Mouse (Mus musculus) embryonic facial prominence, embryonic 14.5 days (tissue): Measurements from ENCODE around the gene Prcc. TPM values are rescaled to one million over a fixed set of nuclear protein-coding genes. Genes with fewer than 3 reads are reported as not detected.

Experiments used
- polyA plus RNA-seq: library from polyadenylated mRNA; unstranded; fragments of >200 nt; fragmentation: Nextera tagmentation; extraction: Ambion mirVana; gene quantifications from 2 replicates; pipeline ENCODE4 v1.2.1, GENCODE M21; 2014

Prcc gene
- polyA plus RNA-seq, 1 experiment from 2014 or later = 13.5 TPM

Other genes starting within 250 kb of the Prcc start
- 0.60 and 1.5 TPM in 2 replicates for gene Lrrc71, start 137.0 kb downstream of the Prcc start, polyA plus RNA-seq
- 16.2 and 19.5 TPM in 2 replicates for gene Ntrk1, start 90.4 kb downstream of the Prcc start, polyA plus RNA-seq
- 1.2 and 1.6 TPM in 2 replicates for gene Insrr, start 88.7 kb downstream of the Prcc start, polyA plus RNA-seq
- gene Pear1, start 61.3 kb downstream of the Prcc start, polyA plus RNA-seq = 26.7 and 29.6 TPM in 2 replicates
- gene Sh2d2a, start 38.9 kb downstream of the Prcc start, polyA plus RNA-seq = 0.08 TPM in 1 of 2 replicates, not detected in the other
- gene Hdgf, start 20.7 kb upstream of the Prcc start, polyA plus RNA-seq = 205 and 217 TPM in 2 replicates
- gene Mrpl24, start 33.9 kb upstream of the Prcc start, polyA plus RNA-seq = 64.8 and 66.6 TPM in 2 replicates
- gene Isg20l2, start 44.7 kb upstream of the Prcc start, polyA plus RNA-seq = 20.9 and 22.9 TPM in 2 replicates
- 12.8 and 13.3 TPM in 2 replicates for gene Rrnad1, start 45.1 kb upstream of the Prcc start, polyA plus RNA-seq
- gene Crabp2, start 63.1 kb upstream of the Prcc start, polyA plus RNA-seq = 145 and 175 TPM in 2 replicates
- 36.4 and 40.5 TPM in 2 replicates for gene Nes, start 85.5 kb upstream of the Prcc start, polyA plus RNA-seq
- gene Bcan, start 114.6 kb upstream of the Prcc start, polyA plus RNA-seq = 0.63 and 1.1 TPM in 2 replicates
- gene Hapln2, start 142.0 kb upstream of the Prcc start, polyA plus RNA-seq = not detected in 2 replicates
- gene Gpatch4, start 157.5 kb upstream of the Prcc start, polyA plus RNA-seq = 28.0 and 29.8 TPM in 2 replicates
- 179 and 193 TPM in 2 replicates for gene Naxe, start 172.9 kb upstream of the Prcc start, polyA plus RNA-seq
- gene Ttc24, start 192.7 kb upstream of the Prcc start, polyA plus RNA-seq = 0.17 and 0.31 TPM in 2 replicates
- gene Iqgap3, start 196.4 kb upstream of the Prcc start, polyA plus RNA-seq = 16.2 and 21.0 TPM in 2 replicates